ENCODE assay signal across 11 mouse cellular contexts in genomic region chrX:52745917-52746316, GRCm38 (mm10). TPM values are rescaled to one million over a fixed set of nuclear protein-coding genes. Genes with fewer than 3 reads are reported as not detected.
DNase-seq lines count a peak whose midpoint lies in the region; ATAC-seq lines count a peak whose summit lies in the region.
"Had no signal": no experiment of that assay in that cellular context is flagged by ENCODE, and none has a peak within 500 bp of the region (broad histone marks: within the 10 kb centered on the region; RNA-seq: fewer than 3 reads in every experiment).

No protein-coding gene starts in this region.

- DNase-seq in forebrain, embryonic 10.5 days (ENCODE audit: extremely low spot score, low spot score): no peak
- DNase-seq in kidney, postnatal 14 days: no peak
- DNase-seq in ZHBTc4 (ENCODE audit: low read depth, low spot score) (peak; percentile 38), MN1 (ENCODE audit: low spot score) (no peak)
- DNase-seq in ovary, postnatal 36 days (ENCODE audit: low spot score): no peak
- DNase-seq: adrenal gland, postnatal 10 days; lung, postnatal 4 days had no signal

- H3K27ac ChIP-seq in forebrain, embryonic 10.5 days: peak overlapping the region; percentile 92
- H3K27ac ChIP-seq in forebrain, embryonic 15.5 days (replicated peaks): no peak overlapping the region
- no peak overlapping the region for H3K27ac ChIP-seq in kidney, embryonic 16.5 days (ENCODE audit: low read length)
- no peak overlapping the region for H3K27ac ChIP-seq in neural tube, embryonic 15.5 days (replicated peaks)
- H3K27ac ChIP-seq: neural tube, embryonic 13.5 days had no signal

- H3K4me3 ChIP-seq in forebrain, embryonic 10.5 days: peak overlapping the region; percentile 19; the same call in 1 of the 2 replicates
- no peak overlapping the region for H3K4me3 ChIP-seq in forebrain, embryonic 15.5 days
- H3K4me3 ChIP-seq in kidney, embryonic 16.5 days (ENCODE audit: low read length): no peak overlapping the region
- H3K4me3 ChIP-seq in neural tube, embryonic 15.5 days (replicated peaks): no peak overlapping the region
- H3K4me3 ChIP-seq: neural tube, embryonic 13.5 days had no signal

- no peaks in the 10 kb centered on the region for H3K9me3 ChIP-seq in forebrain, embryonic 10.5 days
- H3K9me3 ChIP-seq in forebrain, embryonic 15.5 days: no peaks in the 10 kb centered on the region
- no peaks in the 10 kb centered on the region for H3K9me3 ChIP-seq in kidney, embryonic 16.5 days (ENCODE audit: low read length)
- no peaks in the 10 kb centered on the region for H3K9me3 ChIP-seq in neural tube, embryonic 15.5 days (replicated peaks)
- H3K9me3 ChIP-seq: neural tube, embryonic 13.5 days had no signal

- ATAC-seq in forebrain, embryonic 15.5 days (replicated peaks): no peak
- ATAC-seq in kidney, embryonic 16.5 days (ENCODE audit: low FRiP score, low TSS enrichment): no peak
- no peak for ATAC-seq in neural tube, embryonic 15.5 days (ENCODE audit: low FRiP score)

- H3K4me2 ChIP-seq in forebrain, embryonic 15.5 days (replicated peaks): no peak overlapping the region
- H3K4me2 ChIP-seq in kidney, embryonic 16.5 days (replicated peaks; ENCODE audit: low read depth, low read length): peak overlapping the region; percentile 23
- 0 out of 2 replicates have a peak overlapping the region, but pooled peaks have one; percentile 95 for H3K4me2 ChIP-seq in neural tube, embryonic 15.5 days

- 21% methylated on average over 10 of the region's 10 CpGs for WGBS in forebrain, embryonic 10.5 days
- WGBS in forebrain, embryonic 15.5 days: 24% methylated on average over 10 of the region's 10 CpGs
- 22% methylated on average over 10 of the region's 10 CpGs for WGBS in kidney, embryonic 16.5 days
- WGBS in neural tube, embryonic 15.5 days: 13% methylated on average over 10 of the region's 10 CpGs

- H3K36me3 ChIP-seq in forebrain, embryonic 10.5 days (replicated peaks): peaks cover 12% of the 10 kb centered on the region
- no peaks in the 10 kb centered on the region for H3K36me3 ChIP-seq in forebrain, embryonic 15.5 days
- H3K36me3 ChIP-seq in kidney, embryonic 16.5 days (ENCODE audit: insufficient read depth, low read length): no peaks in the 10 kb centered on the region
- no peaks in the 10 kb centered on the region for H3K36me3 ChIP-seq in neural tube, embryonic 15.5 days
- H3K36me3 ChIP-seq: neural tube, embryonic 13.5 days had no signal

- 0 out of 2 replicates have a peak, but pooled peaks cover 9% of the 10 kb centered on the region for H3K27me3 ChIP-seq in forebrain, embryonic 10.5 days (ENCODE audit: poor library complexity, severe bottlenecking)
- H3K27me3 ChIP-seq in forebrain, embryonic 15.5 days: peaks cover 4% of the 10 kb centered on the region; the same call in 1 of the 2 replicates
- H3K27me3 ChIP-seq in kidney, embryonic 16.5 days (ENCODE audit: insufficient read depth, low read length): peaks cover 32% of the 10 kb centered on the region
- peaks cover 16% of the 10 kb centered on the region for H3K27me3 ChIP-seq in neural tube, embryonic 15.5 days (replicated peaks)

- H3K4me1 ChIP-seq in forebrain, embryonic 10.5 days: peaks cover 72% of the 10 kb centered on the region
- peaks cover 7% of the 10 kb centered on the region for H3K4me1 ChIP-seq in forebrain, embryonic 15.5 days
- H3K4me1 ChIP-seq in kidney, embryonic 16.5 days (ENCODE audit: insufficient read depth, low read length): no peaks in the 10 kb centered on the region
- H3K4me1 ChIP-seq in neural tube, embryonic 15.5 days: 0 out of 2 replicates have a peak, but pooled peaks cover 3% of the 10 kb centered on the region

- no peak overlapping the region for H3K9ac ChIP-seq in forebrain, embryonic 15.5 days (replicated peaks)
- no peak overlapping the region for H3K9ac ChIP-seq in kidney, embryonic 16.5 days (replicated peaks; ENCODE audit: low read length)
- H3K9ac ChIP-seq in neural tube, embryonic 15.5 days (replicated peaks): no peak overlapping the region
- H3K9ac ChIP-seq: neural tube, embryonic 13.5 days had no signal

RNA-seq across cellular contexts. Expression of gene Ccdc160, which starts 45.1 kb away (rescaled TPM):
- 6.3 and 6.6 TPM in 2 replicates for polyA plus RNA-seq in forebrain, embryonic 10.5 days (2016; fragmentation: Nextera tagmentation; extraction: Ambion mirVana)
- 2.3 and 3.0 TPM in 2 replicates for polyA plus RNA-seq in forebrain, embryonic 15.5 days (2015; fragmentation: Nextera tagmentation; extraction: Ambion mirVana)
- polyA plus RNA-seq in kidney, embryonic 16.5 days (2015; fragmentation: Nextera tagmentation; extraction: Ambion mirVana): 6.3 and 7.2 TPM in 2 replicates
- polyA plus RNA-seq in neural tube, embryonic 15.5 days (2015; fragmentation: Nextera tagmentation; extraction: Ambion mirVana): 6.7 and 7.7 TPM in 2 replicates
